Mouse (Mus musculus) frontal cortex, postnatal 36 days (tissue): ENCODE measurements around the gene Vps33a.

Experiments used
- DNase-seq, 2 experiments: peaks; one replicate each; pipeline ENCODE4 v3.0.0; 2022; ENCODE audit warnings: low spot score in 2 of 2

Gene Vps33a

GRCm38 (mm10) chr5:123572357-123573186 is at the start of gene Vps33a:
Gene Vps33a (minus strand): TSS chr5:123573038.
- DNase-seq: peak; percentile 97 to 98

DNA sequence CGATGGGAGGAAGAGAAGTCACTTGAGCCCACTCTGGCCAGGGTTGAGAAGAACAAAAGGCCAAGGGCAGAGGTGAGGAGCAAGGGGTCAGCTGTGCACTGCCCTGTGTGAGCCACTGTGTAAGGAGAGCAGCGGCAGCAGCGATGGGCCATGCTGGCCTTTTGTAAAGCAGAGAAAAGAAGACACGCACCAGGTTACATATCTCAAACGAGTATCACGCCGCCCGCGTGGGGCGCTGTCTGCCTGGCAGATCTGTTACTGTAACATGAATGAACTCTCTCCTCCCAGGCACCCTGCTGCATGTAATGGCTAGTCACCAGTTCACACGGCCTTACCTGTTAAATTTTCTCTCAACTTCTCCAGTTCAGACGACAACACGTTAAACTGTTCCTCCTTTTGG is 49.6 kb upstream of the Vps33a start:
- no peak for DNase-seq

DNA sequence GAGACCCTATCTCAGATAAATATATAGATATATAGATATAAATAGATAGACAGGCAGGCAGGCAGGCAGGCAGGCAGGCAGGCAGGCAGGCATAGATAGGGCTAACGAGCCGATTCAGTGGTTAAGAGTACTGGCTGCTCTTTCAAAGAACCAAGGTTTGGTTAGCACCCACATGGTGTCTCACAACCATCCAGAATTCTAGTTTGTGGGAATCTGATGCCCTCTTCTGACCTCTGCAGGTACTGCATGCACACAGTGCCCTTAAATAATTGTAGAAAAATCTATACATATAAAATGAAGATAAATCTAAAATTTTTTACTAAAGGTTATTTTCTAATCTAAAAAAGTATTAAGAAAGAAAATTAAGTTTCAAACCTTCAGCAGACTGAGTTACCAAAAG is 45.7 kb upstream of the Vps33a start:
- peak in 1 of 2 experiments; percentile 39 for DNase-seq

GRCm38 (mm10) chr5:123614246-123614645 is 41.4 kb upstream of the Vps33a start:
- no peak for DNase-seq

DNA sequence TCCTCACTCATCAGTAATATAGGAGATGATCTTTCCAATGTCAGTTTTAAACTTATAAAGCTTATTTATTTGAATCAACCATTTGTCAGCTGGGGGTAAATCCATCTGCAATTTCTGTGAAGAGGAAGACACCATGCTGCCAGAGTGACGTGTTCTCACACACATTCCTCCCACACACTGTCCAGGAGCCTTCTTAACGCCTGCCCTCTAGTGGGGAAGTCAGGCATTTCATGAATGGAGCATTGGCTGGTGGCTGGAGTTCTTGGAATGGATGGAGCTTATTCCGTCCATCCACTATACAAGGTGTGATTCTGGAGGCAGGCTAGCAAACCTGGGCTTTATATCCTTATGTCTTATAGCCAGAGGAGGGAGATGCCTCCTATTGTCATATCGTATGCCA is 37.0 kb upstream of the Vps33a start:
- DNase-seq: peak; percentile 88 to 94

DNA sequence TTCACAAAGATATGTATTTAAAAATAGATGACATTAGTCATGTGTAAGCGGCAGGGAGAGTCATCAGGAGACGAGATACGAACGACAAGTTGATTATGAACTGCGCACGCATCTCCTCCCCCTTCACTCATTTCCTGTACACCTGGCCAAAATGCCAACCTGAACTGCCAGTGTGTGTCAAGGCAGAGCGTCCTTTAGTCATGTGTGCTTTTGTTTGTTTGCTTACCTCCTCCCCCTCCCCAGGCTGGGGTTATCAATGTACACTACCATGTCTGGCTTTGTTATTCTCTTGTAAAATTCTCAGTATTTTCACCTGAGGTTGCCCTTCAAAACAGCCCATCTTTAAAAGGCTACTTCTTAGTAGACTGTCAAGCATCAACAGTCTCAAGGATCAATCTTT is 36.6 kb upstream of the Vps33a start:
- DNase-seq: no peak

DNA sequence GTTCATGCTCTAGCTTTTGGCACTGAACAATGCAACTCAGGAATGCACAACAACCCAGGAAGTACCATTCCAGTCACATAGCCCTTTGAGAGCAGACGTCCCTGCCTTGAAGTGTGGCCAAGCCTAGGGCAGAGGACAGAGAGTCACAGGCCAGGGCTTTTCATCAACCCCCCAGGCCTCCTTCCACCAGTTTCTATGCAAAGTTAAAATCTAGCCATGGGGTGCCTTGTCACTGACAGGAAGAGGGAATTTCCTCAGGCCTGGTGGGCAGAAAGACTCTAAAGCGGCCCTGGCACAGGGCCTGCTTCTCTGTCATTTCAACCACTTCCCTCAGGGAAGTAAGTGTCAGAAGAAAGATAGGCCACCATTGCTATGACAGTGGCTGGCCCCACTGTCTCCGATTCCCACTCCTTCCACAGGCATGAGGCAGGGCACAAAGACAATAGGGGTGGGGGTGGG is 34.4 kb upstream of the Vps33a start:
- DNase-seq: no peak

- DNase-seq: peak; percentile 53 to 79
Observed at GRCm38 (mm10) chr5:123603496-123603895, 30.7 kb upstream of the Vps33a start.

GRCm38 (mm10) chr5:123602174-123602573 is 29.3 kb upstream of the Vps33a start:
- DNase-seq: no peak

DNA sequence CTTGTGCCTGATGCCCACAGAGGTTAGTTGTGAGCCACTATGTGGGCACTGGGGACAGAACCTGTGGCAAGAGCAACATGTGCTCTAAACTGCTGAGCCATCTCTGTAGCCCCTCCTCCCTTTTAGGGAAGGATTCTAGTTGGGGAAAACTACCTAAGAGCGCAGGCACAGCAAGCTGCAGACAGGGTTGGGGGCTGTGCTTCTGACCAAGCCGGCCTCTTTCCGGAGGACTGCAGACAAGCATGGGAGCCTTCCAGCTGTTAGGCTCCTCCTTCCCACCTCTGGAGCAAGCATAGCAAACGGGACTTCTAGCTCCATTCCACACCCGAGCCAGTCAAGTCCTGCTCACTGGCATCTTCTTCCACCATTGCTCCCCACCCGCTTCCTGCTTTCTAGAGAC is 26.5 kb upstream of the Vps33a start:
- DNase-seq: no peak

- peak; percentile 52 to 67 for DNase-seq
Observed at GRCm38 (mm10) chr5:123593622-123594280, 20.9 kb upstream of the Vps33a start.

DNA sequence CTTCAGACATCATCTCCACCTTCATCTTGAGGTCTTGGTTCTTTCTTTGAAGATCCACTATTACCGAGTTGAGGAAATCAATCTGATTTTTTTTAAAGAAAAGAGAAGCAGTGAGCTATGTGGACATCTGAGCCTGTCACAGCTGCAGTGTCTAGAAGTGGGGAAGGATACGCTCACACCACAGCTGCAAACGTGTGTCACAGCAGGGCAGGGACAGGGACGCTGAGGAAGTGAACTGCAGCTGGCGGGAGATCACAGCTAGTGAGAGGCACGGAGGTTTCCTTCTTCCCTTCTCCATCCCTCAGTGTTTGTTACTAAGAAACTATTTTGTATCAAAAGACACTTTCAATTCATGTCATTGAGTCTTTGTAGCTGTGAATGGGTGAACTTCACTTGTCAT is 7.2 kb upstream of the Vps33a start:
- no peak for DNase-seq

- DNase-seq: no peak
Observed at GRCm38 (mm10) chr5:123576696-123577095, 3.9 kb upstream of the Vps33a start.

DNA sequence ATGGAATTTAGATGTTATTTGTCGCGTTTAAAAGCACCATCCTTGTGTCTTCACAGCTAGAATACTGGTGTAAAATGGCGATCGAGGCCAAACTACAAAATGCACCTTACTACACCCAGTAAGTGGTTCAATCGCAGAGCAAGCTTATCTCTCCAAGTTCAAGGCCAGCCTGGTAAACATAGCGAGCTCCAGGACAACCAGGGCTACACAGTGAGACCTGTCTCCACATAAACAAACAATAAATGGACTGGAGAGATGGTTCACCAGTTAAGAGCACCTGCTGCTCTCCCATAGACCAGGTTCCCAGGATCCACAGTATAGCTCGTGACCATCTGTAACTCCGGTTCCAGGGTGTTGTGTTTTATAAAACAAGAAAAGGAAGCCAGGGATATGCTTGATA is 524 bp upstream of the Vps33a start:
- no peak for DNase-seq

- peak in 1 of 2 experiments; percentile 56 for DNase-seq
Observed at GRCm38 (mm10) chr5:123561128-123561527, 11.7 kb downstream of the Vps33a start.

DNA sequence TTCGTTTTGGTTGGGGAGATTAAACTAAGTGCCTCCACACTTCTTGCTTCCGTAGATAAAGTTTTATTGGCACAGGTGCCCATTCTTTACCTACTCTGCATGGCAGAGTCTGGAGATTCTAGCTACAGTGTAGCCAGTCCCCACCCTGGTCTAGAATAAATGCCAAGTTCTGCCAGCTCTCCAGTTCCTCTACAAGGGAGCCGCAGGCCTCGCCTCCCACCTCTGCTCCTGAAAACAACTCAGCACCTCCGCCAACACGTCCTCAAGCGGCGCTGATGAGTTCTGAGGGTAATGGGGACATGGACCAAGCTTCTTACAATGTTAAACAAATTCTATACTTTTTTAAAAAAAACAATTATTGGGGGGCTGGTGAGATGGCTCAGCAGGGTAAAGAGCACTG is 13.2 kb downstream of the Vps33a start:
- DNase-seq: no peak

- no peak for DNase-seq
Observed at GRCm38 (mm10) chr5:123556451-123556850, 16.4 kb downstream of the Vps33a start.

- no peak for DNase-seq
Observed at GRCm38 (mm10) chr5:123555693-123556092, 17.1 kb downstream of the Vps33a start.

GRCm38 (mm10) chr5:123533801-123534200 is 39.0 kb downstream of the Vps33a start:
- DNase-seq: no peak

- DNase-seq: no peak
Observed at GRCm38 (mm10) chr5:123530056-123530455, 42.8 kb downstream of the Vps33a start.

DNA sequence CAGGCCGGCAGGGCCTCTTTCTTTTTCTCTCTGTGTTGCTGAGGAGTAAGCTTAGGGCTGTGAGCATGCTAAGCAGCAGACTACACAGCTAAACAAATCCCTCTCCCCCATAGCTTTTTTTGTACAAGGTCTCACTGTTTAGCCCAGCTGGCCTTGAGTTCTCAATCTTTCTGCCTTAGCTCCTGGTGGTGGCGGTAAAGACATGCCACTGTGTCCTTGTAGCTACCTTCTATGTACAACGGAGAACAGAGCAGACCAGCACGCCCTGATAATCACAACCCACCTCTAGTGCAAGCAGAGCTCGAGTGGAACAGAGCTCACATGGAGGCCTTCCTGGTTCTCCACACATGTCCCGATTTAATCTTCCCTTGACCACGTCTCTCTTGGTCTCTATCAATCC is 44.2 kb downstream of the Vps33a start:
- DNase-seq: no peak

- DNase-seq: no peak
Observed at GRCm38 (mm10) chr5:123525916-123526495, 46.8 kb downstream of the Vps33a start.

- DNase-seq: no peak
Observed at GRCm38 (mm10) chr5:123525281-123525680, 47.6 kb downstream of the Vps33a start, which contains the start of gene Gm49027. Gene Gm49027 (minus strand): TSS chr5:123525488.
